Mouse (Mus musculus) heart, postnatal 14 days (tissue): ENCODE data around the gene 1110059E24Rik. TPM values are rescaled to one million over a fixed set of nuclear protein-coding genes. Genes with fewer than 3 reads are reported as not detected.

ENCODE experiments used
- DNase-seq, 2 experiments: peaks; one replicate each; pipeline ENCODE4 v3.0.0; 2021 to 2022
- intact Hi-C: fragments of 180-260 bp; cut with DNase I; formaldehyde crosslinking; loops from one replicate; pipeline ENCODE4 v1.15.1; 2025
- total RNA-seq, 2 experiments: library from RNA; stranded (reverse); gene quantifications; 2 replicates each; pipeline ENCODE4 v1.2.3; 2021

Gene 1110059E24Rik
- total RNA-seq, 2 experiments from 2014 or later: 15.7 to 16.3 TPM

GRCm38 (mm10) chr19:21583523-21583984 is 69.2 kb downstream of the 1110059E24Rik start:
- intact Hi-C loops: no loop called here
- no peak for DNase-seq

- no peak for DNase-seq
- intact Hi-C loops: no loop called here
Observed at GRCm38 (mm10) chr19:21581404-21581803, 71.4 kb downstream of the 1110059E24Rik start.

- intact Hi-C loops: loop anchor here (10.0 kb wide), 1 partner anchor 365 kb away; no protein-coding TSS in a partner anchor
- no peak for DNase-seq
Observed at GRCm38 (mm10) chr19:21579896-21580295, 72.9 kb downstream of the 1110059E24Rik start.

- DNase-seq: no peak
- intact Hi-C loops: loop anchor here (10.0 kb wide), 1 partner anchor 367 kb away; no protein-coding TSS in a partner anchor
Observed at GRCm38 (mm10) chr19:21577443-21577842, 75.3 kb downstream of the 1110059E24Rik start.

GRCm38 (mm10) chr19:21571986-21572385 is 80.8 kb downstream of the 1110059E24Rik start:
- intact Hi-C loops: loop anchor here (1.0 to 10.0 kb wide), 4 partner anchors 80 to 730 kb away; partner anchors contain the start of genes 1110059E24Rik and Abhd17b
- DNase-seq: no peak

GRCm38 (mm10) chr19:21571223-21571980 is 81.4 kb downstream of the 1110059E24Rik start:
- DNase-seq: peak; percentile 90 to 93

GRCm38 (mm10) chr19:21570778-21571177 is 82.0 kb downstream of the 1110059E24Rik start:
- peak in 1 of 2 experiments; percentile 3 for DNase-seq
- intact Hi-C loops: loop anchor here (1.0 to 10.0 kb wide), 4 partner anchors 82 to 732 kb away; partner anchors contain the start of genes 1110059E24Rik and Abhd17b

More at GRCm38 (mm10) chr19:21571223-21571980, 81.4 kb downstream of the 1110059E24Rik start:
- intact Hi-C loops: loop anchor here (1.0 to 10.0 kb wide), 4 partner anchors 81 to 731 kb away; partner anchors contain the start of genes 1110059E24Rik and Abhd17b

- intact Hi-C loops: no loop called here
- DNase-seq: no peak
Observed at GRCm38 (mm10) chr19:21568528-21569185, 84.1 kb downstream of the 1110059E24Rik start.

- intact Hi-C loops: no loop called here
- DNase-seq: no peak
Observed at GRCm38 (mm10) chr19:21567933-21568332, 84.8 kb downstream of the 1110059E24Rik start.

GRCm38 (mm10) chr19:21566484-21566883 is 86.3 kb downstream of the 1110059E24Rik start:
- intact Hi-C loops: no loop called here
- DNase-seq: no peak

- no peak for DNase-seq
- intact Hi-C loops: loop anchor here (1.0 to 5.0 kb wide), 3 partner anchors 191 to 717 kb away; no protein-coding TSS in a partner anchor
Observed at GRCm38 (mm10) chr19:21564461-21564797, 88.3 kb downstream of the 1110059E24Rik start.

GRCm38 (mm10) chr19:21563789-21564460 is 88.9 kb downstream of the 1110059E24Rik start:
- intact Hi-C loops: loop anchor here (1.0 to 5.0 kb wide), 4 partner anchors 191 to 767 kb away; no protein-coding TSS in a partner anchor
- DNase-seq: peak; percentile 77 to 86

GRCm38 (mm10) chr19:21562996-21563395 is 89.8 kb downstream of the 1110059E24Rik start:
- no peak for DNase-seq
- intact Hi-C loops: loop anchor here (2.0 to 5.0 kb wide), 3 partner anchors 526 to 766 kb away; no protein-coding TSS in a partner anchor

GRCm38 (mm10) chr19:21552801-21553200 is 100.0 kb downstream of the 1110059E24Rik start:
- intact Hi-C loops: no loop called here

GRCm38 (mm10) chr19:21551921-21552536 is 100.7 kb downstream of the 1110059E24Rik start:
- intact Hi-C loops: no loop called here
- no peak for DNase-seq

More at GRCm38 (mm10) chr19:21552801-21553200, 100.0 kb downstream of the 1110059E24Rik start:
- no peak for DNase-seq

GRCm38 (mm10) chr19:21549713-21550112 is 103.1 kb downstream of the 1110059E24Rik start:
- intact Hi-C loops: no loop called here
- DNase-seq: no peak

GRCm38 (mm10) chr19:21548947-21549346 is 103.8 kb downstream of the 1110059E24Rik start:
- intact Hi-C loops: no loop called here
- DNase-seq: no peak

- intact Hi-C loops: no loop called here
- DNase-seq: no peak
Observed at GRCm38 (mm10) chr19:21537125-21537524, 115.7 kb downstream of the 1110059E24Rik start.
